Mouse (Mus musculus) spleen, postnatal 4 days (tissue): ENCODE measurements at regions not wholly inside any gene's neighbourhood (a gene's known extent, or its start where the extent isn't known, plus 50 kb on each side); places are given as distances from the start of the nearest gene placed in this dataset.

Experiments used
- DNase-seq, 2 experiments: peaks; one replicate each; pipeline ENCODE4 v3.0.0; 2022; ENCODE audit warnings: low spot score in 2 of 2

DNA sequence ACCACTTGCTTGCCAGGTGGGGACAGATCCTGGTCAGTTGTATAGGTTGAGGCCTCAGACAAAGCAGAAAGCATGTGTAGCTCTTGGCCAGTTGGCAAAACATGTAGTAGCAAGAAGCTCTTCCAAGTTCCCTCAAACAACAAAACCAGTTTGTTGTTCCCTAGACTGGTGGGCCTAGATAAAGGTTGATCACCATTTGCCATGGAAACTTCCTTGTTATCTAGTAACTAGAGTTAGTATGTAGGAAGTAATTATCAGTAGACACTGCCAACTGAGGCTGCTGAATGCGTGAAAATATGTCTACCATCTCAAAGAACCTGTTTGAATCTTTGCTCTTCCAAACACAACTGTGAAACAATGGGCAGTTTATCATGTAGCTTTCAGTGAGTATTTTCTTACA is 1098.7 kb downstream of the Pcdh18 start:
- no peak for DNase-seq

GRCm38 (mm10) chr3:48655084-48655483 is 1102.0 kb downstream of the Pcdh18 start:
- no peak for DNase-seq

DNA sequence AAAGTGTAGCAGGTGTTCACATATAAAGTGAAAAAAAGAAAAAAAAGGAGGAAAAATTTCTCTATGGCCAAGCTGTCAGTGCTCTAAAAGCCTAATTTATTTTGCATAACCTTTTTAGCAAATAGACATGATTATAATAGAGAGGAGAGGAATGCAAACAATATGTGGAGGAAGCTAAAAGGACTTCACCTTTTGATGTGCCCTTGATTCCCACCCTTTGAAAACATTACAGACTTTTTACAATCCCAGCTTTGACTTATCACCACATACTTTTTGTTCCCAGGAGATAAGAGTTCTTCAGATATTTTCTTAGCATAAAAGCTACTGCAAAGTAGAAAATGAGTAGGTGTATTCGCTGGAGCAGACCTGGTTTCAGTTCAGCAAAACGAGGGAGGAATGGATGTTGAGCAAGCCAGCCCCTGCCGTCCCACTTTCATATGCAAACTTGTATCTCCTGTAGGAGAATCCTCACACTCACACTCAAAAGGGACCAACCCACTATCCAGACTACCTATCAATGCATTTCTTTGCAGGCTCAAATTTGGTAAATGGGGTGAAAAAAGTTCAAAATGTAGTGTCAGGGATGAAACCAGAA is 1125.1 kb downstream of the Pcdh18 start:
- no peak for DNase-seq

DNA sequence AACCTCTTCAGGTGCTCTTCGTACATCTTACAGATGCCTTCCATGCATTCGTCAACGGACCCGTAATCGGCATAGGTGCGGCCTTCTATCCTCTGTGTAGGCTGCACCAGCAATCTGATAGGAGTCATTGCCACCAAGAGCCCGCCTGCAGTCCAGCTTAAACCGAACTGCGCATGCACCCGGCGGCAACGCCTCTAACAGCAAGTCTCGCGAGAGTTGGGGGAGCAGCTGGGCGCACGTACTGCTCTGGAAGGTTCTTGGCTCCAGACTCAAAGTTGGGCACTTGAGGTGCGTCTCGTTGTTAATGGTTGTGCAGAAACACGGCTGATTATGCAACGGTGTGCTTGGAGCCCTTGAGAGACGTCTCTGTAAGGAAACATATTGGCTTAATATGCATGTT is 1148.2 kb downstream of the Pcdh18 start:
- no peak for DNase-seq

DNA sequence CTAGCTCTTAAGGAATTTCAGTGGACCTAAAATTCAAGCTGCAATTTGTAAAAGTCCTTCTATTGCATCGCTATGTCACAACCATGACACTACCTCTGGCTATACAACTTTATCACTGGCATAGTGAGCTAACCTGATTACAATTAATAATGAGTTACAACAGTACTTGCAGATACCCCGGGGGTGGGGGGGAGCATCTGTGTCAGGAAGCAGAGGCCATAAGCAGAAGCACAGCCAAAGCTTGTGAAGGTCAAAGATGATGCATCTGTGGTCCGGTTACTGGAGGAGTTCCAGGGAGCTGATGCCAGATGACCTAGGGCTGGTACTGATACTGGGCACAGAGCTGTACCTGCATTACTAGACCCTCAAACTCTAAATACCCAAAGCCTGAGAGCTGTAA is 1152.3 kb downstream of the Pcdh18 start:
- no peak for DNase-seq

GRCm38 (mm10) chr3:48587341-48587740 is 1169.8 kb downstream of the Pcdh18 start:
- DNase-seq = no peak

DNA sequence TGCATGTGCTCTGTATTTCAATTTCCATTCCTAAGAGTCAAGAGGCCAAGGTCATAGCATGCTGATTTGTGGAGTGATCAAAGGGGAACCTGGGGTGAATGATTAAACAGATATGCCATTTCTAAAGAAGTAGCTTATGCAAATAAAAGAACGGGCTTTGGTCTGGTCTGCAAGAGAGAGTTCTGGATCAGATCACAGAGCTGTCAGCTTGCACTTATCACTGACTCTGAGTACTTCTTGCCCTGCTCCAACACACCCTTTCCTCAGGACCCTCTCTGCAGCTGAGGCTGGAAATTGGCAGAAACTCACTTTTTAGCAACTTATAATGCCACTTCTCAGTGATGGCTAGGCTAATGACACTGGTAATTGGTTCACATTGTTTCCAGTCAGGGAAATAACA is 1171.0 kb downstream of the Pcdh18 start:
- DNase-seq = no peak

DNA sequence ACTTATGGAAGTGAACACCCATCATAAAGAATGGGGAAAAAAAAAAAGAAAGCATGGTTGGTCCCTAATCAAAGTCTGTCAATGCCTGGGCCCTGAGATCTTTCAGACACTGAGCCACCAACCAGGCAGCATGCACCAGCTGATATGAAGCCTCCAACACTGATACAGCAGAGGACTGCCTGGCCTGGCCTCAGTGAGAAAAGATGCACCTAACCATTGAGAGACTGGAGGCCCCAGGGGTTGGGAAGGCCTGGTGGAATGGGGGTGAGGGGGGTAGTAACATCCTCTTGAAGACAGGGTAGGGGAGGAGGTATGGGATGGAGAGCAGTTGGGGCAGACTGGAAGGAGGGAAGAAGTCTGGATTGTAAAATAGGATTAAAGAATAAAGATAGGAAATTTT is 1172.8 kb downstream of the Pcdh18 start:
- no peak for DNase-seq

GRCm38 (mm10) chr3:48582521-48582920 is 1174.6 kb downstream of the Pcdh18 start:
- DNase-seq = no peak

GRCm38 (mm10) chr3:48579971-48580370 is 1177.2 kb downstream of the Pcdh18 start:
- DNase-seq = no peak

DNA sequence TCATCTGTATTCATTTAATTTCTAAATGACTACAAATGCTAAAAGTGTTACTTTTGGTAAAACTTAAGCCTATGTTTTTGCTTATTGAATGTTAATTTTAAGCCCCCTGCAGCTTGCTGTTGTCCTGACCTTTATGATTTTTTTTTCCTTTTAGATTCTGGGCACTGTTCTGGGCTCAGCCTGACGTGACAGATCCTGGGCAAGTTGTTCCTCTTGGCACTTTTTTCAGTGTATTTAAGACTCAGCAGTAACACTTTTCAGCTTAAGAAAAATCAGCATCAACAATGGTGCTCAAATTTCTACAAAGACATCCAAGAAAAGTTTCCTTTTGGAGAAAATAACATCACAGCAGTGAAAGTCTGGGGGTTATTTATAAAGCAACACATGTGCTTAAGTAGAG is 1177.9 kb downstream of the Pcdh18 start:
- DNase-seq = no peak

DNA sequence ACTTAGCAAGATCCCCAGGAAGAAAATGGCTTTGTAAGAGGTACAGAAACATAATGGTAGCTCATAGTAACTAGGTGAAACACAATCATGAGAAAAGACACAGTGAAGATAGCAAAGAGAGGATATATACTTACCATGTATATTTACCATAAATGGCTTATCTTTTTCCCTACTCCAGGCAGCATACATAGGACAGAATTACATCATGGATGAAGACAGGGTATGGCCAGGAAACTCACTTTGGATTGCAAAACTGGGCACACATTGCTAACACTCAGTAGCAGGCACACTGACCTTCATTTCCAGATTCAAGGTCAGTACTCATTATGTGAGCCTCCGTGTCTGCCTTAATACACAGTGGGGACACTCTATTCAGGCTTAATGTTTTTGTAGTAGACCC is 1210.5 kb downstream of the Pcdh18 start:
- no peak for DNase-seq

DNA sequence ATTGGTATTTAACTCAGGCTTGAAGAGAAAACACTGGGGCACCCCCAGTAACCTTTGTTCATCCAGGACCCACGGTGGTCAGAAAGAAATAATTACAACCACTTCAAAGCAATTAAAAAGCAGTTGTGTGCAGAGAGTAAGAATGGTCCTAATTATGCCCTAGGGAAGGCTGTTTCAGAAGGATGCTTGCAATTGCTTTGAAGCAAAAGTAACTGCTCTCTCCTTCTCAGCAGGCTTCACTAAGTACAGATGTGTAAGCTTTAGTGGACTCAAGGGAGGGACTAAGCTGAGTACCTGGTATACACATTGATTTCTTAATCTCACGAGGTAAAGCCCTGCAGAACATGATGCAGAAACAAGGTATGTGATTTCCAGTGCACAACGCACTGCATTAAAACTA is 1242.1 kb downstream of the Pcdh18 start:
- no peak for DNase-seq

- DNase-seq = no peak
Observed at GRCm38 (mm10) chr3:48503996-48504395, 1253.1 kb downstream of the Pcdh18 start.

DNA sequence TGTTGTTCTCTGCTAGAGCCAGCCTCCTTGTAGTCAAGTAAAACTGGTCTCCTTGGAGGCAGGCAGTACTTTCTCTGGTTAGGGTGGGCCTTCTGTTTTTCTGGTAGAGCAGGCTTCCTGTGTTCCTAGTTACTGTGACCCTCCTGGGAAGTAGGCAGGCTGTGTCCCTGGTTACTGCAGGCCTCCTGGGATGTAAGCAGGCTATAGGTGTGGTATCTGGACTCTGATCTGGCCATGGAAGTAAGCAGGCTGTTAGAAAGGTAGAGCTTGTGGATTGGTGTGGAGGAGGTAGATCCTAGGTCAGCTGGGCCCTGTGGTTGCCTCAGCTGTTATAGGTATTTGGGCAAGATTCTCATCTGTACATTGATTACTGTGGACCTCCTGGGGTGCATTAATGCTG is 1292.4 kb downstream of the Pcdh18 start:
- no peak for DNase-seq

DNA sequence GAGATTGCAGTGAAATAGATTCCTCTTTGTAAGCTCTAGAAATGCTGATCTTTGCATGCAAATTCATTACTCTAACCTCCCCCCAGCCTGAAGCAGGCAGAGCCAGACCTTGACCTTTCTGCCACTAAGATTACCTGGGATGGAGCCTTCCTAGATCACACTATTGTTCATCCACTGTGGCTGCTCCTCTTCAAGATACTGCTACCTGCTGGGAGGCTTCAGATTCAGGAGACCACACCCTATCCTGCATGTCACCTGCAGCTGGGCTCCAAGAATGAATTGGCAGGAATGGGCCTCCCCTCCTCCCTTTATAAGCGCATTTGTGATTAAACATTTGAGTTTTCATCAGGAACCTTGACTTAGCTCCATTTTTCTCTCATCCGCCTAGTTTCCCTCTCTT is 1315.2 kb downstream of the Pcdh18 start:
- peak in 1 of 2 experiments; percentile 38 for DNase-seq

DNA sequence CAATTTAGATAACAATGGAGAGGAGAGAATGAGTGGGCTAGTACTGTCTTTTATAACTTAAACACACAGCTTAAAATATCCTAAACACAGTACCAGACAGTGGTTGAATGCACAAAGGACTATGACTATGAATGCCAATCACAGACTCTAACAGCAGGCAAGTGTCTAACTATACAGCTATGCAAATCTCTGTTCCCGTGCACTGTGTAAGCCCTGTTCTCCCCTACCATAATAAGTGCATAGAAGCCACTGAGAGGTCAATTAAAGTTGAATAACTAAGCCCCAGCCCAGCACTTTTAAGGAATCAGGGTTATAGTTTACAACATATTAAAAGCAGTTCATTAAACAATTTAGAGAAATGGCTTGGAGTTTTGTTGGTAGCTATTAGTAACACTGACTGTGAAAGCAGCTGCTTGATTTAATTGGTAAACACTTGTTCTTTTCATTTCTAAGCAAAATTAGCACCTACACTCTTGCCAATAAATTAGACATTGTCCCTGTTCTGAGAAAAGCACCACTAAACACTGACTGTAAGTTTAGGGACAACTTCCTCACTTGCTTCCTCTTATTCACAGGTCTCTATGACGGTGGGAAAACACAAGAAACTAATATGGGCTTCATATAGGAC is 1327.6 kb downstream of the Pcdh18 start:
- no peak for DNase-seq

DNA sequence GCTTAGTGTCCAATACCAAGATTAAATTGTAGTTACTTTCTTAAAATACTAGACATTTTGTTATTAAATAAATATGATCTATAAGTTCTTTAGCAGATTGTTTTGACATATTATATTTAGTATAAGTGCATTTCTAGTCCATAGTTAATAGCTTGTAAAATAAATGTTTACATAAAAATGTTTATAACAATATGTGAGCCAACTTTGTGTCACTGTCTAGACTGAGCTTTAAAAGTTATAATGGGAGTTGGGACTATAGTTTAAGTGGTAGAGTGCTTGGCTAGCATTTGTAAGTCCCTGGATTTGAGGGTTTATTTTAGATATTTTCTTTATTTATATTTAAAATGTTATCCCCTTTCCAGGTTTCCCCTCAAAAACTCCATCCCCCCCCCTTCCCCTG is 1367.3 kb downstream of the Pcdh18 start:
- no peak for DNase-seq
